Mouse (Mus musculus): ENCODE measurements around the gene Rhpn2. TPM values are rescaled to one million over a fixed set of nuclear protein-coding genes. Genes with fewer than 3 reads are reported as not detected.

Gene Rhpn2
- total RNA-seq, 2 experiments from 2014 or later = 3.5 to 5.6 TPM

GRCm38 (mm10) chr7:35382706-35383353 is 48.9 kb downstream of the Rhpn2 start:
- intact Hi-C loops (cut with DNase I) = no loop called here
- DNase-seq = no peak

GRCm38 (mm10) chr7:35386525-35386952 is 52.6 kb downstream of the Rhpn2 start:
- DNase-seq = peak; percentile 51 to 57
- intact Hi-C loops (cut with DNase I) = no loop called here

GRCm38 (mm10) chr7:35388694-35389093 is 54.7 kb downstream of the Rhpn2 start:
- intact Hi-C loops (cut with DNase I) = no loop called here
- DNase-seq = no peak

GRCm38 (mm10) chr7:35392935-35393334 is 59.0 kb downstream of the Rhpn2 start:
- DNase-seq = peak in 1 of 2 experiments; percentile 53
- intact Hi-C loops (cut with DNase I) = no loop called here

GRCm38 (mm10) chr7:35395734-35396456 is 61.9 kb downstream of the Rhpn2 start:
- peak; percentile 14 to 33 for DNase-seq
- intact Hi-C loops (cut with DNase I) = loop anchor here (1.0 to 2.0 kb wide), 2 partner anchors 61 to 98 kb away; partner anchors contain the start of gene Rhpn2

- intact Hi-C loops (cut with DNase I) = loop anchor here (1.0 kb wide), 1 partner anchor 98 kb away; no protein-coding TSS in a partner anchor
These were observed 62.7 kb downstream of the Rhpn2 start, which contains the start of the genes Faap24 and Cep89 for GRCm38 (mm10) chr7:35396542-35397168. Faap24 (minus strand) TSS chr7:35396836. Cep89 (plus strand) TSS chr7:35397035.

GRCm38 (mm10) chr7:35401169-35401568 is 67.2 kb downstream of the Rhpn2 start:
- no peak for DNase-seq
- intact Hi-C loops (cut with DNase I) = no loop called here

More at GRCm38 (mm10) chr7:35396542-35397168, 62.7 kb downstream of the Rhpn2 start, which contains the start of the genes Faap24 and Cep89:
- DNase-seq = peak; percentile 98

GRCm38 (mm10) chr7:35415226-35415625 is 81.3 kb downstream of the Rhpn2 start:
- DNase-seq = no peak
- intact Hi-C loops (cut with DNase I) = no loop called here

GRCm38 (mm10) chr7:35415801-35416653 is 82.1 kb downstream of the Rhpn2 start:
- DNase-seq = no peak
- intact Hi-C loops (cut with DNase I) = no loop called here

GRCm38 (mm10) chr7:35416654-35416948 is 82.6 kb downstream of the Rhpn2 start:
- intact Hi-C loops (cut with DNase I) = no loop called here
- no peak for DNase-seq

- no peak for DNase-seq
- intact Hi-C loops (cut with DNase I) = no loop called here
These were observed 89.1 kb downstream of the Rhpn2 start for GRCm38 (mm10) chr7:35423071-35423470.

- no peak for DNase-seq
- intact Hi-C loops (cut with DNase I) = no loop called here
These were observed 94.2 kb downstream of the Rhpn2 start for GRCm38 (mm10) chr7:35428146-35428545.

- intact Hi-C loops (cut with DNase I) = no loop called here
- no peak for DNase-seq
These were observed 101.3 kb downstream of the Rhpn2 start for GRCm38 (mm10) chr7:35435266-35435665.

Other genes starting within 250 kb of the Rhpn2 start
- gene Cebpa, start 214.9 kb upstream of the Rhpn2 start, total RNA-seq (2021) = 10 to 100 TPM in 1 of 2 experiments, 1 to 10 TPM in 1; 7.6 to 13.7 TPM
- 1 to 10 TPM in 1 of 2 experiments, under 1 TPM in 1; 0.60 to 1.1 TPM for gene Slc7a10, start 147.8 kb upstream of the Rhpn2 start, total RNA-seq (2021)
- gene Lrp3, start 118.7 kb upstream of the Rhpn2 start, total RNA-seq (2021) = 10 to 100 TPM in 1 of 2 experiments, 1 to 10 TPM in 1; 8.7 to 10.1 TPM
- 10 to 100 TPM in 1 of 2 experiments, 1 to 10 TPM in 1; 9.2 to 12.1 TPM for gene Gpatch1, start 15.7 kb upstream of the Rhpn2 start, total RNA-seq (2021)
- gene Faap24, start 62.7 kb downstream of the Rhpn2 start, total RNA-seq (2021) = 1 to 10 TPM; 3.8 to 4.6 TPM
- gene Cep89, start 62.9 kb downstream of the Rhpn2 start, total RNA-seq (2021) = 10 to 100 TPM; 16.0 to 18.4 TPM
- gene Slc7a9, start 114.6 kb downstream of the Rhpn2 start, total RNA-seq (2021) = not detected
- gene Tdrd12, start 203.6 kb downstream of the Rhpn2 start, total RNA-seq (2021) = 1 to 10 TPM in 1 of 2 experiments, under 1 TPM in 1; 0.60 to 1.3 TPM
- gene Nudt19, start 222.1 kb downstream of the Rhpn2 start, total RNA-seq (2021) = 10 to 100 TPM; 74.6 to 83.4 TPM

All from heart, postnatal 10 days (tissue).